Mouse (Mus musculus): ENCODE results near the gene H2afz. TPM values are rescaled to one million over a fixed set of nuclear protein-coding genes. Genes with fewer than 3 reads are reported as not detected.
"Not testable (repeated sequence)": the region's sequence is repeated elsewhere in the genome, so short reads cannot be mapped to it uniquely, and the experiment has no call there.

H2afz gene
- polyA plus RNA-seq, 1 experiment from 2014 or later: 2,961 TPM

DNA sequence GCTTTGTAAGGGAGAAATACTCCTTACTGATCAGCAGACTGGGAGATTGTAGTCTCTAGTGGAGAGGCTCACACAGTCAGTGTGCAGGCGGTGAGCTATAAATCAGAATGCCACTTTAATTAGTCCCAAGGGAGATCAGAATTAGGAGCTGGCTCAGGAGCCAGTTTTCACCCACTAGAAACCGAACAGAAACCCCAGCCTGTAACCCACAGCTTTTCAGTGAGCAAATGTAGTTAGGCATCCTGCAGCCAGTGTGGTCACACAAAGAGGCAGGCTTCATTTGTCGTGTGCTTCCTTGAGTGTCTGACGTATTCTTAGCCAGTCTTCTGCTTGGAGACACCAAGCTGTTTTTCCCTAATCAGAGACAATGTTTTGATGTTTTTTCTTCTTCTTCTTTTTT is 32.1 kb downstream of the H2afz start:
- Histone ChIP-seq H3K4me2 (no peak overlapping the region), H3K27ac (no peak overlapping the region), H3K9ac (no peak overlapping the region), H3K4me1 (no peaks in the 10 kb centered on the region), H3K27me3 (no peaks in the 10 kb centered on the region), H3K36me3 (replicated peaks) (peaks cover 11% of the 10 kb centered on the region), H3K4me3 (replicated peaks) (no peak overlapping the region), H3K9me3 (no peaks in the 10 kb centered on the region; the same call in 1 of the 2 replicates)
- no peak for ATAC-seq (ENCODE audit: low FRiP score)
- WGBS: 87% methylated on average over 4 of the region's 4 CpGs

DNA sequence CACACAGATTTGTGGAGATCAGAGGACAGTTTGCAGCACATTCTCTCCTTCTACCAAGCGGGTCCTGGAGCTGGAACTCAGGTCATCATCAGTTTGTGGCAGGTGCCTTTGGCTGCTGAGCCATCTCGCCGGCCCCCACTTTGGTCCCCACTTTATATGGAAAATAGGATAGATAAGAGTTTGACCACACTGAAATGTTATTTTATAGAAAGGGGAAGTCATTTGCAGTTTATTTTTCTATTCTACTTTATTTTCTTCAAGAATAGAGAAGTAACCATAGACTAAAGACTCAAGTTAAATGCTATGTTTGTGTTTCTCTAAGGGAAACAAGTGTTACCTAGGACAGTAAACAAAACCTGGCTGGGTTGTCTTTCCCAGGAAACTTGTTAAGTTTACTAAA is 32.6 kb downstream of the H2afz start:
- Histone ChIP-seq H3K36me3 (replicated peaks) (peaks cover 11% of the 10 kb centered on the region), H3K27ac (no peak overlapping the region), H3K27me3 (no peaks in the 10 kb centered on the region), H3K9me3 (no peaks in the 10 kb centered on the region; the same call in 1 of the 2 replicates), H3K4me2 (no peak overlapping the region), H3K9ac (no peak overlapping the region), H3K4me1 (no peaks in the 10 kb centered on the region), H3K4me3 (replicated peaks) (no peak overlapping the region)
- WGBS: 94% methylated on average over 3 of the region's 3 CpGs
- no peak for ATAC-seq (ENCODE audit: low FRiP score)

DNA sequence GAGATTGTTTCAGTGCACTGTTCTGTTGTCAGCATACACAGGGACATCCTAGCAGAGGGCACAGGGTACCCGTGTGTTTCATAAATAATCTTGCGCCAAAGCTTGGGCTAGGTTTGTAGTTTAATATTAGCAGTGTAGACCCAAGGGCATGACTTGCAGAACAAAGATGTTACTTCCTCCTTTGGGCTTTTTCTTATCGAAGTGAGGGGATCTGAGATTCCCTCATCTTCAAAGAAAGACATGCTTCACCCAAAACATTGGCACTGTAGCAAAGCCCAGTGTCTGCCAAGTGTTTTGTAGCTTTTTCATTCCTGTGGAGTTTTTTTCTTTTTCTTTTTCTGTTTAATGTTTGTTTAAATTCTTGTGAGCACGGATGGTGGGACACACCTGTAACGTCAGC is 33.4 kb downstream of the H2afz start:
- H3K36me3 ChIP-seq (replicated peaks): peaks cover 11% of the 10 kb centered on the region

DNA sequence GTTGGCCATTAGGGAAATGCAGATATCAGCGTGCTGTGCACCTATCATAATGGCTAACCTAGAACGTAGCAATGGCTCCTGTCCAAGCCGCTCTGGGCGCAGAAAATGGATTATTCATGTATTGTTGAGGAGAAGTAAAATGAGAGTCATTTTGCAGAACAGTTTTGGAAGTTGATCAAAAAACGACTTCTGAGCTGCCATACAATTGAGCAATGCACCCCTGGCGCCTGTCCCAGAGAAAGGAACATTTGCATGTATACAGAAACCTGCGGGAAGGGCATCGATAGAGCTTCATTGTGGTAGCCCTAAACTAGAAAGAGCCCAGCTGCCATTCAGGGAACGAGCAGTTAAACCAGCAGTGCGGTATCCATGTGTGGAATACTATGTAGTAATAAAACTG is 35.9 kb downstream of the H2afz start:
- Histone ChIP-seq H3K9me3 (no peaks in the 10 kb centered on the region; the same call in 1 of the 2 replicates), H3K4me2 (no peak overlapping the region), H3K36me3 (replicated peaks) (peaks cover 5% of the 10 kb centered on the region), H3K4me1 (no peaks in the 10 kb centered on the region), H3K27me3 (no peaks in the 10 kb centered on the region), H3K9ac (no peak overlapping the region), H3K4me3 (replicated peaks) (no peak overlapping the region), H3K27ac (no peak overlapping the region)
- WGBS: 81% methylated on average over 10 of the region's 10 CpGs
- ATAC-seq (ENCODE audit: low FRiP score): no peak

More for the DNA sequence above, 33.4 kb downstream of the H2afz start:
- no peak for ATAC-seq (ENCODE audit: low FRiP score)
- no peak overlapping the region for H3K4me3 ChIP-seq (replicated peaks)
- H3K4me2 ChIP-seq: no peak overlapping the region
- H3K4me1 ChIP-seq: no peaks in the 10 kb centered on the region
- H3K27me3 ChIP-seq: no peaks in the 10 kb centered on the region
- no peak overlapping the region for H3K27ac ChIP-seq
- no peak overlapping the region for H3K9ac ChIP-seq
- WGBS: 92% methylated on average over 5 of the region's 5 CpGs
- H3K9me3 ChIP-seq: no peaks in the 10 kb centered on the region; the same call in 1 of the 2 replicates

DNA sequence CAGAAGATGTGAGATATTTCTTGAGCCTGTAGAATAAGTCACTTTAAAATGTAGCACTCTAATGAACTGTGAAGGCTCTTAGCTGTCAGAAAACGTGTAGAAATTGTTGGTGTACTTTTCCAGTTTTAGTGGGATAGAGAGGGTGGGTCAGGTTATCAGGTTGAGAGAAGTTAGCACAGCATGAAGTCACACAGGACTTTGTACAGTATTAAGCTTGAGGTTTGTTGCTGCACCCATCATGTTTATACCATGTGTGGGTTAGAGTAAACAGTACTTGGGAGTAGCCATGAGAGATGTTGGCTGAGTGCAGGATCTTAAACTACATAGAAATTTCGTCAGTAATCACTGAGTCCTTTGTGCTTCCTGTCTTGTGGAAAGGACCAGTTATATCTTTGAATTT is 48.8 kb downstream of the H2afz start:
- Histone ChIP-seq H3K27me3 (no peaks in the 10 kb centered on the region), H3K4me2 (no peak overlapping the region), H3K4me1 (peaks cover 8% of the 10 kb centered on the region), H3K4me3 (replicated peaks) (no peak overlapping the region), H3K9ac (no peak overlapping the region), H3K9me3 (no peaks in the 10 kb centered on the region), H3K27ac (no peak overlapping the region), H3K36me3 (replicated peaks) (0 out of 2 replicates have a peak, but pooled peaks cover 5% of the 10 kb centered on the region)
- WGBS: 73% methylated on average over 2 of the region's 2 CpGs
- ATAC-seq (ENCODE audit: low FRiP score): no peak

DNA sequence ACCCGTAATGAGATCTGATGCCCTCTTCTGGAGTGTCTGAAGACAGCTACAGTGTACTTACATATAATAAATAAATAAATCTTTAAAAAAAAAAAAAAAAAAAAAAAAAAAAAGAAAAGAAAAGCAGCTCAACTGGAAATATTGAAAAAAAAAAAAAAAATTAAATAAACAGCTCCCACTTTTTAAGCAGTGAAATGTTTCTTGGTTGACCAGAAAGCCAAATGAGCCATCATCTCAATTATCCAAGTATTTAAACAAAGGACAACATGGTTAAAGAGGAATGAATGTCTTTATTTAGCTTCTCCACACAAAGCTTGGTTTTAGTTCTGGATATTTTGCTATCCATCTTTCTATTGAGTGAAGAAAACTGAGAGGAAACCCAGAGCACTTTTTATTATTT is 50.3 kb downstream of the H2afz start:
- H3K27ac ChIP-seq; H3K4me3 ChIP-seq (replicated peaks); H3K9ac ChIP-seq; H3K9me3 ChIP-seq; H3K27me3 ChIP-seq; ATAC-seq (ENCODE audit: low FRiP score); H3K36me3 ChIP-seq (replicated peaks); H3K4me2 ChIP-seq: not testable (repeated sequence)
- peaks cover 15% of the 10 kb centered on the region for H3K4me1 ChIP-seq
- WGBS: 80% methylated on average over 1 of the region's 1 CpGs

Other genes starting within 250 kb of the H2afz start
- 9.9 and 12.7 TPM in 2 replicates for gene Ddit4l, start 242.9 kb upstream of the H2afz start, polyA plus RNA-seq (2016; fragmentation: Nextera tagmentation; extraction: Ambion mirVana)
- not detected in 2 replicates for gene Gm21962, start 193.0 kb upstream of the H2afz start, polyA plus RNA-seq (2016; fragmentation: Nextera tagmentation; extraction: Ambion mirVana)
- 10.9 and 11.2 TPM in 2 replicates for gene Dnajb14, start 3.2 kb downstream of the H2afz start, polyA plus RNA-seq (2016; fragmentation: Nextera tagmentation; extraction: Ambion mirVana)
- gene Lamtor3, start 54.0 kb downstream of the H2afz start, polyA plus RNA-seq (2016; fragmentation: Nextera tagmentation; extraction: Ambion mirVana): 103 and 106 TPM in 2 replicates
- gene Dapp1, start 117.1 kb downstream of the H2afz start, polyA plus RNA-seq (2016; fragmentation: Nextera tagmentation; extraction: Ambion mirVana): 3.8 and 5.5 TPM in 2 replicates
- 0.03 and 0.08 TPM in 2 replicates for gene 1110002E22Rik, start 200.6 kb downstream of the H2afz start, polyA plus RNA-seq (2016; fragmentation: Nextera tagmentation; extraction: Ambion mirVana)
- not detected in 2 replicates for gene Gm5105, start 202.9 kb downstream of the H2afz start, polyA plus RNA-seq (2016; fragmentation: Nextera tagmentation; extraction: Ambion mirVana)

All from forebrain, embryonic 12.5 days (tissue).